Mouse (Mus musculus) heart, postnatal 10 days (tissue): ENCODE data around the gene Col6a6. TPM values are rescaled to one million over a fixed set of nuclear protein-coding genes. Genes with fewer than 3 reads are reported as not detected.
A peak's percentile ranks its signal among the peaks of the same experiment; 100 is the strongest.
"Not testable (repeated sequence)": the region's sequence is repeated elsewhere in the genome, so short reads cannot be mapped to it uniquely, and the experiment has no call there.

Experiments used
- DNase-seq, 2 experiments: peaks; one replicate each; pipeline ENCODE4 v3.0.0; 2021
- intact Hi-C: fragments of 180-260 bp; cut with DNase I; formaldehyde crosslinking; loops from one replicate; pipeline ENCODE4 v1.15.1; 2025
- total RNA-seq, 2 experiments: library from RNA; stranded (reverse); gene quantifications; 2 replicates each; pipeline ENCODE4 v1.2.3; 2021

Col6a6 gene
- total RNA-seq, 2 experiments from 2014 or later = 16.7 to 20.5 TPM

- intact Hi-C loops = no loop called here
- no peak for DNase-seq
Measured at GRCm38 (mm10) chr9:105689485-105689884, 138.5 kb downstream of the Col6a6 start.

GRCm38 (mm10) chr9:105684549-105685165 is 143.3 kb downstream of the Col6a6 start:
- DNase-seq = peak in 1 of 2 experiments; percentile 10
- intact Hi-C loops = no loop called here

GRCm38 (mm10) chr9:105681386-105681785 is 146.6 kb downstream of the Col6a6 start:
- intact Hi-C loops = no loop called here
- no peak for DNase-seq

GRCm38 (mm10) chr9:105675941-105676340 is 152.0 kb downstream of the Col6a6 start:
- intact Hi-C loops = no loop called here
- DNase-seq = no peak

- intact Hi-C loops = no loop called here
Measured at GRCm38 (mm10) chr9:105672032-105672431, 155.9 kb downstream of the Col6a6 start.

GRCm38 (mm10) chr9:105670916-105671315 is 157.0 kb downstream of the Col6a6 start:
- DNase-seq = no peak
- intact Hi-C loops = no loop called here

More at GRCm38 (mm10) chr9:105672032-105672431, 155.9 kb downstream of the Col6a6 start:
- no peak for DNase-seq

GRCm38 (mm10) chr9:105665269-105665668 is 162.7 kb downstream of the Col6a6 start:
- no peak for DNase-seq
- intact Hi-C loops = no loop called here

- no peak for DNase-seq
- intact Hi-C loops = no loop called here
Measured at GRCm38 (mm10) chr9:105659877-105660276, 168.1 kb downstream of the Col6a6 start.

GRCm38 (mm10) chr9:105658216-105658615 is 169.7 kb downstream of the Col6a6 start:
- intact Hi-C loops = no loop called here
- DNase-seq = no peak

- intact Hi-C loops = no loop called here
- DNase-seq = no peak
Measured at GRCm38 (mm10) chr9:105656189-105656588, 171.8 kb downstream of the Col6a6 start.

GRCm38 (mm10) chr9:105642460-105643371 is 185.2 kb downstream of the Col6a6 start, which contains the start of gene Pik3r4:
Gene Pik3r4, plus strand, starts transcription at chr9:105642978.
- DNase-seq = peak; percentile 90 to 91
- intact Hi-C loops = loop anchor here (10.0 kb wide), 1 partner anchor 588 kb away; the partner anchor contains the start of gene Mrpl3

- DNase-seq = not testable (repeated sequence)
- intact Hi-C loops = loop anchor here (10.0 kb wide), 1 partner anchor 587 kb away; the partner anchor contains the start of gene Mrpl3
Measured at GRCm38 (mm10) chr9:105641377-105641776, 186.6 kb downstream of the Col6a6 start.

Other genes with a start within 250 kb of the Col6a6 start
- gene Pik3r4, start 185.2 kb downstream of the Col6a6 start, total RNA-seq = 10 to 100 TPM; 23.0 to 26.1 TPM
- gene Col6a5, start 132.5 kb upstream of the Col6a6 start, total RNA-seq = 1 to 10 TPM in 1 of 2 experiments, under 1 TPM in 1; 0.43 to 1.3 TPM